Mouse (Mus musculus) embryonic fibroblast, embryonic 13.5 days (primary cell): ENCODE results near the gene Iyd. TPM values are rescaled to one million over a fixed set of nuclear protein-coding genes. Genes with fewer than 3 reads are reported as not detected.
"Not testable (repeated sequence)": the region's sequence is repeated elsewhere in the genome, so short reads cannot be mapped to it uniquely, and the experiment has no call there.

Experiments used
- H3K27ac ChIP-seq: 2 replicates; pipeline ENCODE4 v1.5.1; 2012; ENCODE audit warnings: low read length, control low read depth, inconsistent platforms; ENCODE audit not compliant: insufficient read depth
- H3K4me1 ChIP-seq: 2 replicates; pipeline ENCODE4 v1.6.1; 2011; ENCODE audit warnings: low read length; ENCODE audit not compliant: control insufficient read depth, insufficient read depth
- H3K4me3 ChIP-seq: 2 replicates; pipeline ENCODE4 v1.5.1; 2011; ENCODE audit warnings: mild to moderate bottlenecking, control low read depth, low read length; ENCODE audit not compliant: insufficient read depth
- CTCF ChIP-seq: IDR thresholded peaks from 2 replicates; pipeline ENCODE4 v1.5.1; 2011; ENCODE audit warnings: mild to moderate bottlenecking, control low read depth, low read length, moderate library complexity, borderline replicate concordance; ENCODE audit not compliant: insufficient read depth
- POLR2A ChIP-seq: IDR thresholded peaks from 2 replicates; pipeline ENCODE4 v1.6.1; 2011; ENCODE audit warnings: low read depth, mild to moderate bottlenecking, control low read depth, low read length, moderate library complexity
- polyA plus RNA-seq: library from polyadenylated mRNA; stranded (reverse); fragments of >200 nt; gene quantifications from 2 replicates; pipeline ENCODE4 v1.2.4, GENCODE M21; 2011; ENCODE audit warnings: low read depth; ENCODE audit not compliant: missing spikeins, insufficient read length

Iyd gene
- 0.65 TPM in 1 of 2 replicates, not detected in the other for polyA plus RNA-seq

- Histone ChIP-seq H3K4me3 (no peak within 1 kb of the TSS), H3K27ac (no peak within 1 kb of the TSS), H3K4me1 (no peaks in the 10 kb centered on the region)
- no peak for TF ChIP-seq CTCF
Observed at GRCm38 (mm10) chr10:3540003-3540827, at the start of gene Iyd. Iyd (plus strand) TSS chr10:3540240.

DNA sequence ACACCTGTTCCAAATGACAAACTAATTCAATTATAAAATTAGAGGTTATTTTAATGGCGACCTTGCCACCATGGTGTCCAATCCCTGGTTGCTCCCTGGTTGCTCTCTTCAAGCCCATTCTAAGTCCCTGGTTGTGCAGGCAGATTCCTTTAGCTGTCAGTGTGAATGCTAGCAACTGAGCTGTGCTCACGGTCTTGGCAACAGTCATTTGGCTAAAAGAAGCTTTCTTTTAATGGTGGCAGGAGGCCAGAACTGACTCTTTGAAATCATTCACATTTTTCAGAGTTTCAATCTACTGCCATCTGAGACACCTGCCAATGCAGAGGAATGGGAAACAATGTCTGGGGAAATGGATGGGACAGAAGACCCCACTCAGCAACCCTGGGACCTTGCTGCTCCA lies 43.2 kb upstream of the Iyd start:
- no peak for TF ChIP-seq POLR2A
- no peak for TF ChIP-seq CTCF
- Histone ChIP-seq H3K27ac (no peak overlapping the region), H3K4me3 (no peak overlapping the region), H3K4me1 (no peaks in the 10 kb centered on the region)

- H3K27ac ChIP-seq, H3K4me1 ChIP-seq, H3K4me3 ChIP-seq: not testable (repeated sequence)
Observed at GRCm38 (mm10) chr10:3500846-3501245, 39.2 kb upstream of the Iyd start.

DNA sequence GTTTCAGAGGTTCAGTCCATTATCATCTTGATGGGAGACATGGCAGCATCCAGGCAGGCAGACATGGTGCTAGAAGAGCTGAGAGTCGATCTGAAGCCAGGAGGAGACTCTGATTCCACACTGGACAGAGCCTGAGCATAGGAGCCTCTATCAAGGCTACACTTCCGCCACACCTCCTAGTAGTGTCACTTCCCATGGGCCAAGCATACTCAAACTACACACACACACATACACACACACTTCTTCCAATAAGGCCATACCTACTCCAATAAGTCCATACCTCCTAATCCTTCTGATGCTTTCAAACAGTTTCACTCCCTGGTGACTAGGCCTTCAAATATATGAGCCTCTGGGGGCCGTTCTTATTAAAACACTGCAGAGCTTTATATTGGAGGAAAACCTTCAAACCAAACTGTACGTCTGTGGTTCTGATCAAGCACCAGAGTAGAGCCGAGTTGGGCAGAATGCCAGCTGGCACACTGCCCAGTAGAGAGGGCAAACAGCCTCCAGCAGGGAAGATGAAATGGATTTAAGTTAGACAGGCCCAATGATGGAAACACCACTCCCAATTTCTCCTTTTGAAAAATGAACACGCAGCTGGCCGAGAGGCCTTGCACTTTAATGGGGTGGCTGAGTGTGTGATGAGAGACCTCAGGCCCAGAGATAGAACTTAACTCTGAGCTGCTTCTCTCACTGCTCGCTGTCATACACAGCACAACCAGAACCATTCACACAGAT lies 32.4 kb upstream of the Iyd start:
- Histone ChIP-seq H3K27ac (no peak overlapping the region), H3K4me1 (no peaks in the 10 kb centered on the region), H3K4me3 (no peak overlapping the region)
- TF ChIP-seq CTCF (no peak), POLR2A (no peak)

DNA sequence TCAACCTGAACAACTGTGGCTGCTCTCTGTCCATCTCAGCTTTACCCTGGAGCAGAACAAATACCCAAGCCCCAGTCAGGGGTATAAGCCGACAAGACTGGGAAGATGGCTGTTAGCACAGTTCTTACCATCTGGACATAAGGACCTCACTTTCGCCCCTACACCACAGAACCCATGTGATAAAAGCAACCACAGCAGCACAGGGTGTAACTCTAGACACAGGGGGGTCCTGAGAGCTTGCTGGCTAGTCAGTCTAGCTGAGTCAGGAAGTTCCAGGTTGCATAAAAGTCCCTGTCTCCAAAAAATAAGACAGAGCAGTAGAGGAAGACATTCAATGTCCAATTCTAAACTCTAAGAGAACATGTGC lies 31.8 kb upstream of the Iyd start:
- no peak overlapping the region for H3K4me3 ChIP-seq
- no peak for TF ChIP-seq CTCF
- no peak for TF ChIP-seq POLR2A
- no peak overlapping the region for H3K27ac ChIP-seq
- H3K4me1 ChIP-seq, result no peaks in the 10 kb centered on the region

DNA sequence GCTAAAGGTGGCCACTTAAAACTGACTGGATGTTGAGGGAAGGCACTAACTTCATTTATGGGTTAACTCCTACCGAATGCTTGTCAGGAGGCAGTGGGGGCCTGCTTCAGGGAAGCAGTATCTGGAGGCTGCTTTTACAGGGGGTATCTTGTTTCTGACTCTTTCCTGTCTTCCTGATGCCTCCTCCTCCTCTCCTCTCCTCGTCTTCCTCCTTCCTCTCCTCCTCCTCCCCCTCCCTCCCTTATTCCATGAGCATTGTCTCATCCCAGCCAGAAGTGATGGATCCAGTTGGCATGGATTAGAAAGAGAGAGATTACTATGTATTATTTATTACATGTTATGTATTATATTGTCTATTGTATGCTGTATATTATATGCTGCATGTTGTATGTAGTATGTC lies 31.3 kb upstream of the Iyd start:
- H3K27ac ChIP-seq, result no peak overlapping the region
- H3K4me3 ChIP-seq, result no peak overlapping the region
- TF ChIP-seq POLR2A, result no peak
- TF ChIP-seq CTCF, result no peak
- no peaks in the 10 kb centered on the region for H3K4me1 ChIP-seq

- TF ChIP-seq POLR2A (no peak), CTCF (no peak)
- Histone ChIP-seq H3K4me3 (no peak overlapping the region), H3K27ac (no peak overlapping the region), H3K4me1 (no peaks in the 10 kb centered on the region)
Observed at GRCm38 (mm10) chr10:3509663-3510277, 30.3 kb upstream of the Iyd start.

DNA sequence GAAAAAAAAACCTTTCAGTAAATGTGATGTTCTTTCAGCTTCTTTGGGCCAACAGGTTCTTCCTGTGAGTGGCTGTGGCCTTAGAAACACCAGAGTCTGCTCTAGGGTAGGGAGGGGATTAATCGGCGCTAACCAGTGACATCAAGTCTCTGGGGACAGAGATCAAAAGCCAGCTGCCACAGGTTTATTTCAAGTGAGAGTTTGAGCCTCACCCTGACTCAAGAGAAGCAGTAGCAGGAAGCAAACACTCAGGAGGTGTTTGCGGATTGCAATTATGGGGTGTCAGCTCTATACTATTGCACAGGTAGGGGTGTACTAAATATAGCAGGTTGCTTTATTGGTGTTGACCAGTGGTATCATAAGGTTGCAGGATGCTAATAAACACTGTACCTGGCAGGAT lies 29.6 kb upstream of the Iyd start:
- Histone ChIP-seq H3K4me1 (no peaks in the 10 kb centered on the region), H3K4me3 (no peak overlapping the region), H3K27ac (no peak overlapping the region)
- no peak for TF ChIP-seq CTCF
- TF ChIP-seq POLR2A, result no peak

DNA sequence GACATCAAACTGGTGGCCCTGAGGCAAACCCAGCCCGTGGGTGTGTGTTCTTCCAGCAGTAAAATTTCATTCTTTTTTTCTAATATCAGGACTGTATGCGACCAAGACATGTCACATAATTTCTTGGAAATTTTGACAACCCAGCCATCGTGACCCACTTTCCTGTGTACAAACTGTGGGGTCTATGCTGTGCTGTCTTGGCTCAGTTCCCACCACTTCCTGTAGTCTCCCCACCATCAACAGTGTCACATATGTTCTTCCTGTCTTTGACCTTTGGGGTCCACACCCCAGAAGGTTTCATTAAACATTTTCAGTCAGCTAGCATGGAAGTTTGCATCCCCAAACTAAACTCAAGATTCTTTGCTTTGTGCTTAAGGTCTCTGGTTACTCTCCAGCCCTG lies 28.6 kb upstream of the Iyd start:
- TF ChIP-seq CTCF (no peak), POLR2A (no peak)
- Histone ChIP-seq H3K4me3 (no peak overlapping the region), H3K4me1 (no peaks in the 10 kb centered on the region), H3K27ac (no peak overlapping the region)
